Comparison of ENCODE assay signal across 14 mouse cellular contexts in genomic region chr13:89797721-89798120, GRCm38 (mm10). TPM values are rescaled to one million over a fixed set of nuclear protein-coding genes. Genes with fewer than 3 reads are reported as not detected.
A peak's percentile ranks its signal among the peaks of the same experiment; 100 is the strongest.
DNase-seq lines count a peak whose midpoint lies in the region; ATAC-seq and TF ChIP-seq lines count a peak whose summit lies in the region.
"Had no signal": no experiment of that assay in that cellular context is flagged by ENCODE, and none has a peak within 500 bp of the region (broad histone marks: within the 10 kb centered on the region; RNA-seq: fewer than 3 reads in every experiment).

No protein-coding gene starts in this region.

- no peaks in the 10 kb centered on the region for H3K4me1 ChIP-seq in midbrain, embryonic 11.5 days (ENCODE audit: control insufficient read depth, insufficient read depth, low read length)
- H3K4me1 ChIP-seq in midbrain, embryonic 10.5 days, result no peaks in the 10 kb centered on the region
- peaks cover 3% of the 10 kb centered on the region for H3K4me1 ChIP-seq in forebrain, embryonic 16.5 days (replicated peaks; ENCODE audit: control insufficient read depth, insufficient read depth, low read length)
- peaks cover 4% of the 10 kb centered on the region for H3K4me1 ChIP-seq in midbrain, embryonic 13.5 days (replicated peaks)
- H3K4me1 ChIP-seq in intestine, postnatal 0 days (replicated peaks; ENCODE audit: control insufficient read depth, insufficient read depth, low read length), result no peaks in the 10 kb centered on the region

- no peaks in the 10 kb centered on the region for H3K9me3 ChIP-seq in midbrain, embryonic 11.5 days (ENCODE audit: control insufficient read depth, low read length)
- H3K9me3 ChIP-seq in midbrain, embryonic 10.5 days (replicated peaks), result no peaks in the 10 kb centered on the region
- no peaks in the 10 kb centered on the region for H3K9me3 ChIP-seq in forebrain, embryonic 16.5 days (ENCODE audit: control insufficient read depth, low read length)
- H3K9me3 ChIP-seq in midbrain, embryonic 13.5 days, result no peaks in the 10 kb centered on the region
- H3K9me3 ChIP-seq in intestine, postnatal 0 days (ENCODE audit: control insufficient read depth), result no peaks in the 10 kb centered on the region

- no peak overlapping the region for H3K4me2 ChIP-seq in midbrain, embryonic 11.5 days
- no peak overlapping the region for H3K4me2 ChIP-seq in forebrain, embryonic 16.5 days (ENCODE audit: low read length)
- no peak overlapping the region for H3K4me2 ChIP-seq in midbrain, embryonic 13.5 days (replicated peaks)
- H3K4me2 ChIP-seq in intestine, postnatal 0 days (replicated peaks; ENCODE audit: low read depth), result no peak overlapping the region

- H3K27me3 ChIP-seq in midbrain, embryonic 11.5 days (ENCODE audit: control insufficient read depth, insufficient read depth, low read length), result no peaks in the 10 kb centered on the region
- no peaks in the 10 kb centered on the region for H3K27me3 ChIP-seq in midbrain, embryonic 10.5 days (ENCODE audit: low read depth, poor library complexity, severe bottlenecking)
- H3K27me3 ChIP-seq in forebrain, embryonic 16.5 days (replicated peaks; ENCODE audit: control insufficient read depth, insufficient read depth, low read length), result no peaks in the 10 kb centered on the region
- H3K27me3 ChIP-seq in midbrain, embryonic 13.5 days, result no peaks in the 10 kb centered on the region
- H3K27me3 ChIP-seq in intestine, postnatal 0 days (replicated peaks; ENCODE audit: control insufficient read depth, insufficient read depth, low read length), result no peaks in the 10 kb centered on the region

- no peak overlapping the region for H3K4me3 ChIP-seq in midbrain, embryonic 11.5 days (ENCODE audit: low read depth, low read length)
- H3K4me3 ChIP-seq in midbrain, embryonic 10.5 days, result no peak overlapping the region
- no peak overlapping the region for H3K4me3 ChIP-seq in forebrain, embryonic 16.5 days (replicated peaks; ENCODE audit: low read length)
- no peak overlapping the region for H3K4me3 ChIP-seq in midbrain, embryonic 13.5 days (replicated peaks)
- no peak overlapping the region for H3K4me3 ChIP-seq in intestine, postnatal 0 days (ENCODE audit: low read depth, low read length)
- H3K4me3 ChIP-seq: myocyte had no signal

- H3K9ac ChIP-seq in midbrain, embryonic 11.5 days (ENCODE audit: low read length), result no peak overlapping the region
- no peak overlapping the region for H3K9ac ChIP-seq in forebrain, embryonic 16.5 days (replicated peaks; ENCODE audit: low read depth, low read length)
- no peak overlapping the region for H3K9ac ChIP-seq in midbrain, embryonic 13.5 days (replicated peaks)
- no peak overlapping the region for H3K9ac ChIP-seq in intestine, postnatal 0 days (ENCODE audit: low read depth, low read length)

- no peak for TF ChIP-seq CTCF in intestine, postnatal 0 days (IDR thresholded peaks at IDR 0.05; ENCODE audit: low read depth)

- no peaks in the 10 kb centered on the region for H3K36me3 ChIP-seq in midbrain, embryonic 11.5 days (ENCODE audit: control insufficient read depth, insufficient read depth, low read length)
- H3K36me3 ChIP-seq in midbrain, embryonic 10.5 days, result no peaks in the 10 kb centered on the region
- no peaks in the 10 kb centered on the region for H3K36me3 ChIP-seq in forebrain, embryonic 16.5 days (ENCODE audit: control insufficient read depth, insufficient read depth)
- H3K36me3 ChIP-seq in midbrain, embryonic 13.5 days, result no peaks in the 10 kb centered on the region
- H3K36me3 ChIP-seq in intestine, postnatal 0 days (ENCODE audit: control insufficient read depth, insufficient read depth), result no peaks in the 10 kb centered on the region

- WGBS in midbrain, embryonic 11.5 days, result 39% methylated on average over 3 of the region's 3 CpGs
- WGBS in midbrain, embryonic 10.5 days, result 52% methylated on average over 3 of the region's 3 CpGs
- under 1% methylated on average over 3 of the region's 3 CpGs for WGBS in forebrain, embryonic 16.5 days
- 9% methylated on average over 3 of the region's 3 CpGs for WGBS in midbrain, embryonic 13.5 days
- 74% methylated on average over 3 of the region's 3 CpGs for WGBS in intestine, postnatal 0 days

- peak; percentile 77 for ATAC-seq in midbrain, embryonic 11.5 days (ENCODE audit: low FRiP score)
- ATAC-seq in forebrain, embryonic 16.5 days, result peak; percentile 99
- ATAC-seq in midbrain, embryonic 13.5 days, result peak; percentile 99
- ATAC-seq in intestine, postnatal 0 days, result no peak

- no peak overlapping the region for H3K27ac ChIP-seq in midbrain, embryonic 11.5 days (ENCODE audit: low read depth, low read length)
- no peak overlapping the region for H3K27ac ChIP-seq in midbrain, embryonic 10.5 days (replicated peaks)
- no peak overlapping the region for H3K27ac ChIP-seq in forebrain, embryonic 16.5 days (ENCODE audit: low read length)
- no peak overlapping the region for H3K27ac ChIP-seq in midbrain, embryonic 13.5 days
- no peak overlapping the region for H3K27ac ChIP-seq in intestine, postnatal 0 days (ENCODE audit: low read depth, low read length)

- DNase-seq in midbrain, embryonic 11.5 days (ENCODE audit: low spot score, missing footprints), result no peak
- no peak for DNase-seq in midbrain, embryonic 10.5 days (ENCODE audit: low spot score)
- peak; percentile 86 for DNase-seq in retina, postnatal 1 day
- no peak for DNase-seq in layer of hippocampus, adult 9-11 months
- no peak for DNase-seq in gastrocnemius, postnatal 10 days
- DNase-seq: adrenal gland, postnatal 10 days; cerebellum, postnatal 14 days; heart, adult 18-20 months; kidney, postnatal 25 days; lung, adult 2 months had no signal

RNA-seq across cellular contexts. Expression of gene Vcan, which starts 55.4 kb away (rescaled TPM):
- 36.8 and 39.7 TPM in 2 replicates for polyA plus RNA-seq in midbrain, embryonic 11.5 days (2014; fragmentation: Nextera tagmentation; extraction: Ambion mirVana)
- polyA plus RNA-seq in midbrain, embryonic 10.5 days (2016; fragmentation: Nextera tagmentation; extraction: Ambion mirVana), result 29.3 and 29.7 TPM in 2 replicates
- 52.6 and 54.8 TPM in 2 replicates for polyA plus RNA-seq in forebrain, embryonic 16.5 days (2015; fragmentation: Nextera tagmentation; extraction: Ambion mirVana)
- polyA plus RNA-seq in midbrain, embryonic 13.5 days (2015; fragmentation: Nextera tagmentation; extraction: Ambion mirVana), result 42.9 and 51.6 TPM in 2 replicates
- 4.4 and 5.0 TPM in 2 replicates for polyA plus RNA-seq in intestine, postnatal 0 days (2015; fragmentation: Nextera tagmentation; extraction: Ambion mirVana)
- 10 to 100 TPM; 42.1 to 69.9 TPM for total RNA-seq in gastrocnemius, postnatal 10 days (2021)
